Mouse (Mus musculus): Measurements from ENCODE around the gene Coro1a.

DNA sequence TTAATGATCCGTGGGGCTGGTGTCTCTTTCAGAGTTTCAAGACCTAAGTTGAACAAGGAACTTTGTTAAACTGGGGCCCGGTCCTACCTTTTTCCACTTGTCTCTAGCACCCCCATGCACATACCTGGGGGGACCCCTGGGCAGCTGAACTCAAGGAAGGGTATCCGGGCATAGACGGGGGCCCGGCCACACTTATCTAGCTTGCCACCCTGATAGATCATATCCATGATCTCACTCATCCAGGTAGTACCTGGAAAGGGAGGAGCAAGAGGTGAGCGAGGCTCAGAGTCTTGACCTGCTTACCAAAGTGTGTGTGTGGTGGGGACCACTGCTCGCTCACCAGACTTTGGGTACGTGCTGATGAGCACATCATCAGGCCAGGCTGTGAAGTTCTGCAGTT, 32.5 kb downstream of the Coro1a start:
- no peak for TF ChIP-seq CTCF (IDR thresholded peaks at IDR 0.05; ENCODE audit: control insufficient read depth, insufficient read depth, insufficient read length)
- TF ChIP-seq MYOG (IDR thresholded peaks at IDR 0.05; ENCODE audit: control insufficient read depth, extremely low read depth, insufficient read length): no peak
- TF ChIP-seq CEBPB (IDR thresholded peaks at IDR 0.05; ENCODE audit: low read depth): no peak
- no peak for TF ChIP-seq MYOD1 (IDR thresholded peaks at IDR 0.05; ENCODE audit: control insufficient read depth, insufficient read length, low read depth)
- no peak for TF ChIP-seq USF1 (IDR thresholded peaks at IDR 0.05; ENCODE audit: low read depth)

All from C2C12 (cell line).